Mouse (Mus musculus) left cerebral cortex, postnatal 36 days (tissue): ENCODE results near the gene Syt17. TPM values are rescaled to one million over a fixed set of nuclear protein-coding genes. Genes with fewer than 3 reads are reported as not detected.

Experiments
- DNase-seq, 2 experiments: peaks; one replicate each; pipeline ENCODE4 v3.0.0; 2021 to 2022; ENCODE audit warnings: low spot score in 2 of 2, mixed read lengths in 1 of 2
- intact Hi-C: fragments of 180-260 bp; cut with DNase I; formaldehyde crosslinking; loops from one replicate; pipeline ENCODE4 v1.15.1; 2025
- total RNA-seq, 2 experiments: library from RNA; stranded (reverse); gene quantifications; 2 replicates each; pipeline ENCODE4 v1.2.3; 2021

Gene Syt17
- total RNA-seq, 2 experiments from 2014 or later: 55.3 to 70.6 TPM

DNA sequence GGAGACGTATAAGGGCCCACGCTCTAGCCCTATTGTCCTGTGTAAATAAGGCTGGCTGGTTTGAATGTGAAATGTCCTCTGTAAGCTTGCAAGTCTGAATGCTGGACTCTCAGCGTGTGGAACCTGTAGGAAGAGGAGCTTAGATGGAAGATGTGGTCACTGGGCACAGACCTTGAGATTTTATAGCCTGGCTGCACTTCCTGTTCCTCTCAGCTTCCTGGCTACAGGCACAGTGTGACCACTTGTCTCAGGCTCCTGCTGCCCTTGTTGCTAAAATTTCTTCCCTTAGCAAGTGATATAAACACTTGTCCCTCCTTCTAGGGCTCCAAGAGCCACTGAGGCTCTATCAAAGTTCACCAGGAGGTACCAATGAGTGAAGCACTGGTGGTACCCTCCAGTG, 102.6 kb downstream of the Syt17 start:
- intact Hi-C loops: no loop called here
- DNase-seq: no peak

DNA sequence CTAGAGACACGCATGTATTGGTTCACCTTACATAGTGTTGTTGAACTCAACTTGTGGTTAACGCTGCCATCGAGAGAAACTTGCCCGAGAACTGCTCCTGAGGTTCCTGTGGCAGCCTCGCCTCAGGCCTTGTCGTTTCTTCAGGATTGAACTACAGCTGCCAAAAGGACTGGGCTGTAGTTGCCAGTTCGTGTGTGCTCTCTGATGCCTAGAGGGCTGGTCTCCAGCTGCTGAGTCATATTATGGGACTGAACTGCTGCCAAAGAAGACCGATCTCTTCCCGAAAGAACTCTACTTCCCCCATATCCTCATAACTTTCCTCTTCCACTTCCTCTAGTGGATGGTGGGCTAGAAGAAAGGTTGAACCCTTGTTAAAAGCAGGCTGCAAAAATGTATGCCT, 103.3 kb downstream of the Syt17 start:
- intact Hi-C loops: no loop called here
- DNase-seq: no peak

Other genes with a start within 250 kb of the Syt17 start
- 10 to 100 TPM; 58.7 to 88.1 TPM for gene Smg1, start 204.6 kb downstream of the Syt17 start, total RNA-seq
- gene Itpripl2, start 43.8 kb upstream of the Syt17 start, total RNA-seq: 1 to 10 TPM; 2.7 to 3.4 TPM
- gene Coq7, start 85.1 kb upstream of the Syt17 start, total RNA-seq: 10 to 100 TPM; 30.8 to 37.6 TPM
- gene Tmc7, start 136.5 kb upstream of the Syt17 start, total RNA-seq: 10 to 100 TPM; 15.2 to 19.5 TPM
- gene Tmc5, start 149.1 kb upstream of the Syt17 start, total RNA-seq: under 1 TPM; 0.15 to 0.50 TPM